Mouse (Mus musculus) large intestine, adult 2 months (tissue): ENCODE measurements around the gene Klk1b5. TPM values are rescaled to one million over a fixed set of nuclear protein-coding genes. Genes with fewer than 3 reads are reported as not detected.
"Not testable (repeated sequence)": the region's sequence is repeated elsewhere in the genome, so short reads cannot be mapped to it uniquely, and the experiment has no call there.

Source experiments
- DNase-seq: peaks from one replicate; pipeline ENCODE4 v3.0.0-alpha.2; 2012; ENCODE audit warnings: low read depth, low spot score
- WGBS: fragments of 180-500 bp; shearing (Covaris S2); methylation state at CpG from one replicate; pipeline ENCODE4 v1.1.7; 2018; 5-methylcytosine and 5-hydroxymethylcytosine counted together
- polyA plus RNA-seq: library from polyadenylated mRNA; depleted of rRNA; stranded (reverse); fragments of >200 nt; gene quantifications from 2 replicates; pipeline ENCODE4 v1.2.3, GENCODE M21; 2012; rRNA removed

The Klk1b5 gene
- polyA plus RNA-seq: 0.06 and 0.12 TPM in 2 replicates

- DNase-seq: no peak
- 67% methylated on average over 1 of the region's 1 CpGs for WGBS
These were observed at the start of gene Klk1b5 for GRCm38 (mm10) chr7:44215645-44216044. Klk1b5 (plus strand) TSS chr7:44215945.

DNA sequence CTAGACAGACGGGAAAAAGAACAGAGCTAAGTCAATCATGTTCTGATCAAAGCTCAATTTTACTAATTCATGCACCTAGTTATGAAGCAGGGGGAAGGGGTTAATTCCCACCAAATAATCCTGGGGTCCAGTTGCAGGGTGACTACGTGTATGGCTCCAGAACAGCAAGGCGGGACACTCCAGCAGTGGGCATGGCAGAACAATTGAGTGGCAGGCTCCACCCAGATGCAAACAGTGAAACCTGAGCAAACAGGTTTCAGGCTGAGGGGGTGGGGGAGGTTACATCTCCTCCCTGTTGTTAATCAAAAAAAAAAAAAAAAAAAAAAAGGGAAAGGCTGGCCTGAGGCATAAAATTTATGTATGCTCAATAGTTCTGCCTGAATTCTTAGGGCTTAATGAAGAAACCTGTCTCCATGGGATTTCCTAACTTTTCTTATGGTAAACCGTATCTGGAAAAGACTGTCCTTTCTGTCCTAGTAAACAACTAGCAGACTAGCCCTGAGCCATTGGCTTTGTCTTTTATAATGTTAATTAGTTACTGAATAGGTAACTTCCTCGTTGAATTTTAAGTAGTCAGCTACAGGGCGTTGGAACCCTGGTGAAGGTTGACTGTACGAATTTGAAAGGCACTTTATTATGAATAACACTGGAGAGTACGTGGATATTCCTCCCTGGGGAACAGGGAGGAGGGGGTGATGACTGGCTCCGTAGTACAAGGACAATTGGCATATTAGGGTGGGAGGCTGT lies 36.3 kb upstream of the Klk1b5 start:
- no peak for DNase-seq

GRCm38 (mm10) chr7:44186516-44186915 lies 29.2 kb upstream of the Klk1b5 start:
- DNase-seq: not testable (repeated sequence)
- 18% methylated on average over 8 of the region's 8 CpGs for WGBS

More for the DNA sequence above, 36.3 kb upstream of the Klk1b5 start:
- 26% methylated on average over 9 of the region's 9 CpGs for WGBS

DNA sequence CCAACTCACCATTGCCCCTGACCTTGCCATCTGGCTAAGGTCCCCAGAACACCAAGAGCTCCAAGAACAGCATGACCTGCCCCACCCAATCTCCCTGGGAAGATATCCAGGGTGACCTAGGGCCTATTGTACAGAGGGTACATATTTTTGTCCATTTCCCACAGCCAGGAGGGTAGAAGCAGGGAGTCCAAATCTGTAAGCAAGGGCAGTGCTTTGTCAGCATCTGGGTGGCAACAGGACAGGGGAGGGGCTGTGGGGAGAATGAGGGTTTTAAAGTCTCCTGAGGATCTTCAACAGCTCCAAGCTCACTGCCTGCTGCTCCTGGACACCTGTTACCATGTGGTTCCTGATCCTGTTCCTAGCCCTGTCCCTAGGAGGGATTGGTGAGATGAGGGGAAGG lies 27.8 kb upstream of the Klk1b5 start, which contains the start of gene Klk1b24:
Klk1b24 (plus strand) TSS at position 301 of the 400 bp plus-strand sequence.
- not testable (repeated sequence) for DNase-seq

DNA sequence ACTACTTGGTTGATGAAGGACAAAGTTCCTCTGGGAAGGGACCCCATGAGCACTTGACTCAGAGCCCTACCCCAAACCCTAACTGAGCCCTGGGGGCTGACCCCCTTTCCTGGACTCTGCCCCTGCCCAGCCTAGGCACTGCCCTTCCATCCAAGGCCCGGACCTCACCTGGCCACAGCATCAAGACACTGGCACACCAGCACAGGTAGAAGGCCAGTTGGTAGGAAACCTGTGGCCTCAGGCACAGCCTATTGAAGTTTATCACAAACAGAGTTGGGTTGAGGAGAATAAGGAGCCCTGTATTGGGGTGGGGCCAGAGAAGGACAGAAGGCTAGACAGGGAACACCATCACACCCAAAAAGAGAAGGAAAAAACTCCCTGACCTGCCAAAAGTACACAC lies 22.3 kb upstream of the Klk1b5 start:
- not testable (repeated sequence) for DNase-seq
- WGBS: 86% methylated on average over 1 of the region's 1 CpGs

DNA sequence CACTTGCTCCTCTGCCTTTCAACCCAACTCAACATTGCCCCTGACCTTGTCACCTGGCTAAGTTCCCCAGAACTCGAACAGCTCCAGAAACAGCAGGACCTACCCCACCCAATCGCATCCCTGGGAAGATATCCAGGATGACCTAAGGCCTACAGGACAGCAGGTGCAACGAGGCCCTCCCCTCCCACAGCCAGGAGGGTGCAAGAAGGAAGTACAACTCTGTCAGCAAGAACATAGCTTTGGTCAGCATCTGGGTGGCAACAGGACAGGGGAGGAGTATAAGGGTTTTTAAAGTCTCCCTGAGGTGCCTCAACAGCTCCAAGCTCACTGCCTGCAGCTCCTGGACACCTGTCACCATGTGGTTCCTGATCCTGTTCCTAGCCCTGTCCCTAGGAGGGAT lies 17.9 kb upstream of the Klk1b5 start, which contains the start of gene Klk1b3:
Klk1b3 (plus strand) TSS at position 301 of the 400 bp plus-strand sequence.
- DNase-seq: no peak
- WGBS: 26% methylated on average over 3 of the region's 3 CpGs

- 13% methylated on average over 3 of the region's 3 CpGs for WGBS
- DNase-seq: not testable (repeated sequence)
These were observed 8.6 kb upstream of the Klk1b5 start, which contains the start of gene Klk1b4 for GRCm38 (mm10) chr7:44207135-44207534. Klk1b4 (plus strand) TSS chr7:44207435.

- WGBS: 88% methylated on average over 3 of the region's 3 CpGs
- DNase-seq: no peak
These were observed 7.4 kb upstream of the Klk1b5 start for GRCm38 (mm10) chr7:44208307-44208706.

- 37% methylated on average over 10 of the region's 10 CpGs for WGBS
- peak; percentile 57 for DNase-seq
These were observed 5.9 kb downstream of the Klk1b5 start for GRCm38 (mm10) chr7:44221601-44222000.

DNA sequence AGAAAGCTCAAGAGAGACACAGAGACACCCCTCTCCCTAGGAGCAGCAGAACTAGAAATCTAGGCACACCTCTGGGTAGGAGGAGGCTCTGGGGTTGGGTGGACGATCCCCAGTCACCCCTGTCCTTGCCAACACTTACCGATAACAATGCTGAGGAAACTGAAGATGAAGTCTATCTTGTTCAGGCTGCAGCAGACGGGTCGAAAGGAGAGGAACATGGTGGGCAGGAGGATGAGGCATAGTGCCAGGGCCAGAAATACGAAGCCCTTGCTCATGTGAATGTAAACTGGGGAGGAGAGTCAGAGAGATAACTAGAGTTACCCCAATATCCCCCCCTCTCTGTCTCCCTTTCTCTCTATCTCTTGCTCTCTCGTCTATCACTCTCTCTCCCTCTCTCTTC lies 6.6 kb downstream of the Klk1b5 start:
- WGBS: 82% methylated on average over 6 of the region's 6 CpGs
- DNase-seq: not testable (repeated sequence)

- 19% methylated on average over 1 of the region's 1 CpGs for WGBS
- DNase-seq: peak; percentile 42
These were observed 9.3 kb downstream of the Klk1b5 start, which contains the start of gene Klk1 for GRCm38 (mm10) chr7:44225076-44225475. Klk1 (plus strand) TSS chr7:44225360.

DNA sequence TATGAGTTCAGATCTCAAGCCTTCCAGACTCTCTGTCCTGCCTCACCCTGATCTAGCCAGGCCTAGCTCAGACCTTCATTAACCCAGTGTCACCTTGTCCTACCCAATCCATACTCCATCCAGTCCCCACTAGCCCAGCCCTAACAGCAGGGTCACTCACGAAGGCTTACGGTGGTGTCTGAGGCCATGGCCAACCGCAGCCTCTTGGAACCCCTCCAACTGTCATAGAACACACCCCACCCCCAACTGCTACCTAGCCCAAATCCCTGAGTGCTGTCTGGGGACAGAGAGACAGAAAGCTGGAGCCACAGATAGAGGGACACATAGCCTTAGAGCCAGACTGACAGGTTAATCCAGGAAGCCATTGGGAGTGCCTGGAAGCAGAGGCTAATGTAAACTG lies 20.2 kb downstream of the Klk1b5 start, which contains the start of gene Gm36864:
Gm36864 (plus strand) TSS at position 269 of the 400 bp plus-strand sequence.
- WGBS: 39% methylated on average over 3 of the region's 3 CpGs
- DNase-seq: no peak

- 49% methylated on average over 2 of the region's 2 CpGs for WGBS
- DNase-seq: no peak
These were observed 24.2 kb downstream of the Klk1b5 start for GRCm38 (mm10) chr7:44239913-44240312.

- DNase-seq: no peak
- WGBS: 40% methylated on average over 1 of the region's 1 CpGs
These were observed 25.0 kb downstream of the Klk1b5 start for GRCm38 (mm10) chr7:44240712-44241111.

DNA sequence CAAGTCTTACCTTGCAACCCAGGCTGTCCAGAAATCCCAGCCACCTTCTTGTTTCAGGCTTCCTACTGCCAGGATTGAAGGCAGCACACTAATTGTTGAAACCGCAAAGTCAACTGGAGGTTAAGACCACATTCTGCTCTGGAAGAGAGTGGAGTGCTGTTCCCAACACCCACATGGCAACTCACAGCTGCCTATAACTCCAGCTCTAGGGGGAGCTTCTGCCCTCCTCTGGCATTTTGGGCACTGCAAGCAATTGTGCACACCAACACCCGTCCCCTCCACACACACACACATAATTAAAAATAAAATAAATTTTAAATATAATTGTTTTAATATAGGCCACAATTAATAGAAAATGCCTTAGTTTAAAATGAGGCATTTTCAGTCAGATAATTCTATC lies 25.4 kb downstream of the Klk1b5 start:
- DNase-seq: no peak
- WGBS: 71% methylated on average over 2 of the region's 2 CpGs

DNA sequence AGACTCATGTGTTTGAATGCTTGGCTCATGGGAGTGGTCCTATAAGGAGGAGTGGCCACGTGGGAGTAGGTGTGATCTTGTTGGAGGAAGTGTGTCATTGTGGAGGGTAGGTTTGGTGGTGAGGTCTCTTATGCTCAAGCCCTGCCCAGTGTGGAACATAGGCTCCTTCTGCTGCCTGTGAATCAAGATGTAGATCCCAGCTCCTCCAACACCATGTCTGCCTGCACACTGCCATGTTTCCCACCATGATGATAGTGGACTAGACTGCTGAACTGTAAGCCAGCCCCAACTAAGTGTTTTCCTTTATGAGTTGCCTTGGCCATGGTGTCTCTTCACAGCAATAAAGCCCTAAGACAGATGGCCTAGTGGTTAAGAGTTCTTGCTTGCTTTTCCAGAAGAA lies 28.3 kb downstream of the Klk1b5 start:
- DNase-seq: no peak
- WGBS: 53% methylated on average over 1 of the region's 1 CpGs

DNA sequence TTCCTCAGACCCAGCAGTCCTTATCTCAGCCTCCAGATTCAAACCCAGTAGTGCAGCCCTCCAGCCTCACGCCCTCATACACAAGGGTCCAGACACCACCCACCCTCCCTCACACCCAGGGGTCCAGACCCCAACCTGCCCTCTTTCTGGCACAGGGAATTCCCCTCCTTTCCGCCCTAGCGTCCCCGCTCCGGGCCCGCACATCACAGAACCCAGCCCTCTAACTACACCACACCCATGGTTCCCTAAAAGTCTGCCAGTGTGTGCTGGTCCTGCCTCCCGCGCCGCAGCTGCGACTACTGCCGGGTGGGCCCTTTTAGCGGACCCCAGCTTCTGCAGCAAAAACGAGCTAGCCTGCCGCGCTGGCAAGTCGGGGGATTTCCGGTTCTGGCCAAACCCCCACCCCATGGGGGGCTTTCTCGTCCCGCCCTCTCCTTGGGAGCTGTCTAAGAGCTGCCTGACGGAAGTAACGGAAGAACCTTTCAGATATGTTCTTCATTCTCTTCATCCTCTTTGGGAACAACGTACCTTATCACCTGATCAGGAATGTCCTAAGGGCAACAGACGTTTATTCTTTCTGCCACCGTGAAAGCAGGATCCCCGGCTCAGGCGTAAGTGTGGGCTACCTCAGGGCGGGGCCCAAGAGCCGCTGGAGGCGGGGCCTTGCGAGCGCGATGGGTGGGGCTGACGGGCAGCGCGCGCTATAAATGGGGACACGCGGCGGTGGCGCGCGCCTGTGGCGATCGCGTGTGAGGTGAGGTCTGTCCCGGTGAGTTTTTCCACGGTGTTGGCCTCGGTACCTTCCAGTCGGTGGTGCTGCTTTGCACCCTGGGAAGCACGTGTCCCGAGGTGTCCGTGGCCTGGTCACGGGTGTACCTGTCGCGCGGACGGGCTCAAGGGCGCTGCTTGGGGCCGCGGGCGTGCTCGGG lies 30.6 kb downstream of the Klk1b5 start, which contains the start of the genes 1700028J19Rik and 2410002F23Rik:
1700028J19Rik (minus strand) TSS at position 641 of the 929 bp plus-strand sequence.
2410002F23Rik (plus strand) TSS at position 668 of the 929 bp plus-strand sequence.
- DNase-seq: peak; percentile 67
- under 1% methylated on average over 62 of the region's 62 CpGs for WGBS

DNA sequence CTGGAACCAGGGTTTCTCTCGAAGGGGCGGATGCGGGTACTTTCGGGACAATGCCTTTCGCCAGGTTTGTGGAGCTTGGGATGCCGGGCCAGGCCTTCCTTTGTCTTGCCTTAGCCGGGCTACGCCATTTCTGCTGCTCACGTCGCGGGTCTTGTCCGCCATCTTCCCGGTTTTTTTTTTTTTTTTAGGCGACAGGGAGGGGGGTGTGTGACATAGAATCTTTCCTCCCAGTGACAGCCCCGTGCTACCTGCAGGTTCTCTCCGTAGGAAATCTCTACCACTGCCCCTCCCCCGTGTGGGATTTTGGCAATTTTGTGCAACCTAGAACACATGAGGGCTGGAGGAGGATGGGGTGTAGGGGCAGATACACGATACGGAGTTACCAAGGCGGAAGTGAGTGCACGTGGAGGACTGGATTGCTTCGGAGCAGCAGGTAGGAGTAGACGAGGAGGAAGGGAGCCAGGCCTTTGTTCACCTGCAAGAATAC lies 31.3 kb downstream of the Klk1b5 start:
- DNase-seq: no peak
- 1% methylated on average over 23 of the region's 23 CpGs for WGBS

DNA sequence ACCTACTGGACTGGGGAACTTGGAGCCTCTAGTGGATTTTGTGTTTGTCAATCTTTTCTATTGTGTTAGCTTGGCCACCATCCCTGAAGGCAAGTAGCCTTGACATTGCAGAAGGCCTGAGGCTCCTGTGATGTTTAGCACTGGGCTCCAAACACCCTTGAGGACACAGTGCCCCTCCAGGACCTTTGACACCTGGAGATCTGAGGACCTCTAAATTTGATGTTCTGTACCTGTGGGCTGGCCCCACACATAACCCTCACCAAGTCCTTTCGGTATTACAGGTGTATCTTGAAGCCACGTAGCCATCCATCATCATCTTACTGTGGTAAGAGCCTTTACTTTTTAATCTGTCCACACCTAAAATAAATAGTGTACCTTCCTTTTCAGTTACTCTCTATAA lies 32.2 kb downstream of the Klk1b5 start:
- 47% methylated on average over 2 of the region's 2 CpGs for WGBS
- DNase-seq: no peak

GRCm38 (mm10) chr7:44249248-44249647 lies 33.5 kb downstream of the Klk1b5 start:
- no peak for DNase-seq
- WGBS: 81% methylated on average over 4 of the region's 4 CpGs
